Mouse (Mus musculus): ENCODE measurements around the gene Plk3. TPM values are rescaled to one million over a fixed set of nuclear protein-coding genes. Genes with fewer than 3 reads are reported as not detected.

Plk3 gene
- polyA plus RNA-seq, 1 experiment, result 13.6 TPM

DNA sequence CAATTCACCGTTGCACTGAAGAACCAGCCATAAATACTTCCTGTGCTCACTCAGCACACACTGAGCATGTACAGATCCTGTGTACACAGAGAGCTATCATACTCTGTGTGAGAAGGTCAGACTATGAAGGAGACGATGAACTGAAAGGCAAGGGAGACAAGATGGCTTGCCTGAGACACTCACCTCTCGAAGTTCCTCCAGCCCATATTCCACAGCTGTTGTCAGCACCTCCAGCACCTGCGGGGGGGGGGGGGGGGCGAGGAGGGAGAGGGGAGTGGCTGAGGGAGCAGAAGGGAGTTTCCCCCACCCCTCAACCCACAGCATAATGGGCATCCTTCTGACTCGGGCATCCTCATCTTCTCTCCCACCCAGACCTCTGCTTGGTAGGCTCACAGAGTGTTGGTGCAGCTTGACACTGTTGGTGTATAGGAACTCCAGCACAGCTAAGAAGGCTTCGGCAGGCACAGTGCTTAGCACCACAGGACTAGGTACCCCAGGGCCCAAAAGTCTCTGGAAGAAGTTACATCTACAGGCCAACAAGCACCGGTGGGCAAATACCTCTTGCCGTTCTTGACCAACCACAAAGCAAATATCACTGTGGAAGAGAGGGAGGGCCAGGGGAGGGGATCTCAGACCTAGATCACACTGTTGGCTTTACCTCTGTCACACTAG lies 10.1 kb downstream of the Plk3 start:
- no peak overlapping the region for H3K4me3 ChIP-seq (replicated peaks; ENCODE audit: insufficient read depth, low read depth, low read length)
- WGBS, result 72% methylated on average over 9 of the region's 9 CpGs
- no peak overlapping the region for H3K27ac ChIP-seq (ENCODE audit: insufficient read depth, low read length)
- peaks cover 8% of the 10 kb centered on the region for H3K4me1 ChIP-seq (ENCODE audit: control insufficient read depth, insufficient read depth, low read length)
- H3K27me3 ChIP-seq (ENCODE audit: control insufficient read depth, insufficient read depth, low read length), result no peaks in the 10 kb centered on the region
- TF ChIP-seq CTCF (IDR thresholded peaks at IDR 0.05; ENCODE audit: borderline replicate concordance, insufficient read depth, low read depth, low read length), result no peak
- no peak for TF ChIP-seq POLR2A (IDR thresholded peaks at IDR 0.05; ENCODE audit: borderline replicate concordance, insufficient read depth, low read length)
- DNase-seq, result no peak

DNA sequence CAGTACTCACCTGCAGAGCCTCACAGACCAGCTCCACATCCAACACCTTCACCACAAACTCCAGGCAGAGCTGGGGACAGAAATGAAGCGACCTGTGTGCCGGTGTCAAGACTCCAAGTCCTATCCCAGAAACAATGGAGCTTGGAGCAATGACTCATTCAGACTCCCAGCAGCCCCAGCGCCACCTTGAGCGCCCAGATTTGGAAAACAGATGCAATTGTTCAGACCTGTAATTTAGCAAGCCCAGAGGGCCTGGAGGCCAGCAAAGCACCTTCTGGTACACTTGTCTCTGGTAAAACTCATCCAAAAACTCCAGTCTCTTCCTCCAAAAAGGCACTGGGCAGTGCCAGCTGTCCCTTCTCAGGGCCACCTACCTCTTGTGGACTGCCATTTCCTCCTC lies 11.6 kb downstream of the Plk3 start:
- H3K27me3 ChIP-seq (ENCODE audit: control insufficient read depth, insufficient read depth, low read length), result no peaks in the 10 kb centered on the region
- DNase-seq, result no peak
- TF ChIP-seq CTCF (IDR thresholded peaks at IDR 0.05; ENCODE audit: borderline replicate concordance, insufficient read depth, low read depth, low read length), result no peak
- no peak for TF ChIP-seq POLR2A (IDR thresholded peaks at IDR 0.05; ENCODE audit: borderline replicate concordance, insufficient read depth, low read length)
- H3K4me3 ChIP-seq (replicated peaks; ENCODE audit: insufficient read depth, low read depth, low read length), result no peak overlapping the region
- peaks cover 8% of the 10 kb centered on the region for H3K4me1 ChIP-seq (ENCODE audit: control insufficient read depth, insufficient read depth, low read length)
- H3K27ac ChIP-seq (ENCODE audit: insufficient read depth, low read length), result no peak overlapping the region
- WGBS, result 87% methylated on average over 4 of the region's 4 CpGs

DNA sequence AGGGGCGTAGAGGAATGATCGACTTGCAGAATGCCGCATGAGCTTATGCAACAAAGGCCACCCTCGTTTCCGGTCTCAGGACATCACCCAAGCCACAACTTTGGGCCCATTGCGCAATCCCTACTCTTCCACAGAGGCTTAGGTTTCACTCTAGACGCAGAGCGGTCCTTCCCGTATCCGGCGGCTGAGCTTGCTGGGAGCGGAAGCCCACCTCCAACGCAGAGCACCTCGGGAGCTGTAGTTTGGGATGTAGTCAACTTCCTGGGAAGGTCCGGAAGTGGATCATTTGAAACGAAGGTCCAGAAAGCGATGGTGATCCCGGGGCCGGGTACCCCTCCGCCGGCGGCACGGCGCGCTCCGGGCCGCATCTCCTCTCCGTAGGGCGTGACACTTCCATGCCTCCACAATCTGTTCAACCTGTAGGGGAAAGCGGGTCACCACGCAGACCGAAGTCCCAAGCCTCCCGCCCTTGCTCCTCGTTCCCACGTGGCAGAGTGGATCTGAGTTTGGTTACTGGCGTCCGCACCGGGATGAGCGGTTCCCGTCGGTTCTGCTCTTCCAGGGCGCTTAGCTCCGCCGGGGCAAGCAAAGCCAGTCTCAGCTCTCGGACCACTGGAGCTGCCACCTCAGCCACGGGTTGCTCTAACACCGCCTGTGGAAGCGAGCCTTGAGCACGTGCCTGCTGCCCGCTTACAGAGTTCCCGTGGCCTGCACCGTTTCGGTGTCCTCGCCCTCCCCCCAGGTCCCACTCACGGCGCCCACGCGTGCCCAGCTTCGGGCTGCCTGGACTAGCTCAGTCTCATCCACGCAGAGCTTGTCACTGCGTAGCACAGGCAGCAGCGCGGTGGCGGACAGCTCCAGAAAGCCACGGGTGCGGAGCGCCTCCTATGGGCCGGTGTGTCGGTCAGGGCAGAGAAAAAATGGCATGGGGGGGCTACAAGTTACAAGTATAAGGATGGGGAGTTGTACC lies 13.0 kb downstream of the Plk3 start:
- H3K4me3 ChIP-seq (replicated peaks; ENCODE audit: insufficient read depth, low read depth, low read length), result peak overlapping the region; percentile 74
- TF ChIP-seq POLR2A (IDR thresholded peaks at IDR 0.05; ENCODE audit: borderline replicate concordance, insufficient read depth, low read length), result peak; percentile 96
- TF ChIP-seq CTCF (IDR thresholded peaks at IDR 0.05; ENCODE audit: borderline replicate concordance, insufficient read depth, low read depth, low read length), result peak; percentile 67; the same call in 1 of the 2 replicates
- WGBS, result under 1% methylated on average over 69 of the region's 69 CpGs
- H3K27ac ChIP-seq (ENCODE audit: insufficient read depth, low read length), result peak overlapping the region; percentile 73
- no peaks in the 10 kb centered on the region for H3K27me3 ChIP-seq (ENCODE audit: control insufficient read depth, insufficient read depth, low read length)
- peak; percentile 92 to 95 for DNase-seq
- H3K4me1 ChIP-seq (ENCODE audit: control insufficient read depth, insufficient read depth, low read length), result peaks cover 4% of the 10 kb centered on the region

DNA sequence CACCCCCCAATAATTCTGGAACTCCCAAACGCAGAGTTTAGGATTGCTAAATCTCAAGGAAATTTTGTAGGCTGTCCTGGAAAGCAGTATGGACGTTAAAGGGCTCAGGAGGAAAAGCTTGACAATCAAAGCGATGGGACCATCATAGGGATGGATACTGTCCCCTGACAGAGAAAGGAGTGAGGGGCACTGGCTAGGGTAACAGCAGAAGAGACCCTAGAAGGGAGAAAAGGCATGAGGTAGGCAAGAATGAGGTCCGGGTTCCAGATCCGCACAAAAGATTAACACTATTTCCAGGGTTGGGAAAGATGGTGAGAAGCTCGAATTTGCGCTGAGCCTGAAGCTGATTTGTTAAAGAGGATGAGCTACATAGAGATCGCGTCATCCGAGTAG lies 13.7 kb downstream of the Plk3 start:
- WGBS, result 5% methylated on average over 10 of the region's 10 CpGs
- no peak for DNase-seq
- H3K27ac ChIP-seq (ENCODE audit: insufficient read depth, low read length), result peak overlapping the region; percentile 73
- H3K4me3 ChIP-seq (replicated peaks; ENCODE audit: insufficient read depth, low read depth, low read length), result peak overlapping the region; percentile 74
- TF ChIP-seq CTCF (IDR thresholded peaks at IDR 0.05; ENCODE audit: borderline replicate concordance, insufficient read depth, low read depth, low read length), result no peak
- TF ChIP-seq POLR2A (IDR thresholded peaks at IDR 0.05; ENCODE audit: borderline replicate concordance, insufficient read depth, low read length), result no peak
- H3K4me1 ChIP-seq (ENCODE audit: control insufficient read depth, insufficient read depth, low read length), result no peaks in the 10 kb centered on the region; the same call in 1 of the 2 replicates
- H3K27me3 ChIP-seq (ENCODE audit: control insufficient read depth, insufficient read depth, low read length), result no peaks in the 10 kb centered on the region

DNA sequence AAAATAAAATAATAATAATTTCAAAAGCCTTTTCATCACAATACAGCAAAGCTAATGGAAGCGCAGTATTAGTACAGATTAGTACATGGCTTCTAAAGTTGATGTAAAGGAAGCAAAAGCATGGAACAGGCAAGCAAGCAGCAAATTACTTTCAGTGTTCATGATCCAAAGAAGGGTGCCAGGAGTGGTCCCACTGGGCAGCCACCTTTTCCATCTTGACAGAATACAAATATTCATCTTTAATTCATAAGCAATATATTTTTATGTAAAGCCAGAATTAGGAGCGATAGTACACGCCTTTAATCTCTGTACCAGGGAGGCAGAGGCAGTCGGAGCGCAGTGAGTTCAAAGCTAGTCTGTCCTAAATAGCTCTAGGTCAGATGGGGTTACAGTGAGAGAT lies 14.1 kb downstream of the Plk3 start:
- 72% methylated on average over 5 of the region's 5 CpGs for WGBS
- no peaks in the 10 kb centered on the region; the same call in 1 of the 2 replicates for H3K4me1 ChIP-seq (ENCODE audit: control insufficient read depth, insufficient read depth, low read length)
- H3K27ac ChIP-seq (ENCODE audit: insufficient read depth, low read length), result peak overlapping the region; percentile 73
- DNase-seq, result no peak
- TF ChIP-seq CTCF (IDR thresholded peaks at IDR 0.05; ENCODE audit: borderline replicate concordance, insufficient read depth, low read depth, low read length), result no peak
- no peak for TF ChIP-seq POLR2A (IDR thresholded peaks at IDR 0.05; ENCODE audit: borderline replicate concordance, insufficient read depth, low read length)
- no peaks in the 10 kb centered on the region for H3K27me3 ChIP-seq (ENCODE audit: control insufficient read depth, insufficient read depth, low read length)
- peak overlapping the region; percentile 74 for H3K4me3 ChIP-seq (replicated peaks; ENCODE audit: insufficient read depth, low read depth, low read length)

DNA sequence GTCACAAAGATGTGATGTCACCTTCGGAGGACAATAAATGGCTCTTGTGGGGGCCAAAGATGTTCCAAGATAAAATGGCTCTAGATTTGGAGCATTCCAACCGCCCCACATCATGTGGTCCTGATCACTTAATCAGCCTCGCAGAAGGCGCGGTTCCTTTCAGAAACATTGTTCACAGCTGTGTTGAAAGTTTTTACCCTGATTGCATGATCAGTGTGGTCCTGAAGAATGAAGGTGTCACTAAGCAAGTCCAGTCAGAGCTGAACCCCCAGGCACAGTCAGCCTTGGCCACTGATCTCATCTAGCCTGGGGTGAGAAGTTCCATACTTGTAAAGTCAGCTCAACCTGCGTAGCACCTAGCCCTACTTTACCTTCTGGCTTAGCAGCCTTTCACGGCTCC lies 15.8 kb downstream of the Plk3 start:
- no peaks in the 10 kb centered on the region; the same call in 1 of the 2 replicates for H3K4me1 ChIP-seq (ENCODE audit: control insufficient read depth, insufficient read depth, low read length)
- H3K27ac ChIP-seq (ENCODE audit: insufficient read depth, low read length), result no peak overlapping the region
- H3K4me3 ChIP-seq (replicated peaks; ENCODE audit: insufficient read depth, low read depth, low read length), result no peak overlapping the region
- WGBS, result 92% methylated on average over 7 of the region's 7 CpGs
- DNase-seq, result no peak
- no peaks in the 10 kb centered on the region for H3K27me3 ChIP-seq (ENCODE audit: control insufficient read depth, insufficient read depth, low read length)
- TF ChIP-seq CTCF (IDR thresholded peaks at IDR 0.05; ENCODE audit: borderline replicate concordance, insufficient read depth, low read depth, low read length) (no peak), POLR2A (IDR thresholded peaks at IDR 0.05; ENCODE audit: borderline replicate concordance, insufficient read depth, low read length) (no peak)

DNA sequence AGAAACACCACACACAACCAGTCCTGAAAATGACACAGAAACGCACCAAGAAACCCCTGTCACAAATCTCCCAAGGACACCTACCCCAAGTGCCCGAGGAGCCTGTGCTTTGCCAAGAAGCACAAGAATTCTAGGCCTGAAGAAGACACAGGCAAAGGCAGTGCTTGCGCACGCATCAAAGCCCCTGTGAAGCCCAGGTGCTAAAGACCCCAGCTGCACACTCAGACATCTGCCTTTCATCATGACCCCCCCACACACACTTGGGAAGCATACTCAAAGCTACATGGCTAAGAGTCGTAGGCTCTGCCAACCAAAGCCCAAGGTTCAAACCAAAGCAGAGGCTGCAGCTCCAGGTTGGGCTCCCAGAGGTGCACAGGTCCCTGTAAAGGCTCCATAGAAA lies 18.2 kb downstream of the Plk3 start:
- Histone ChIP-seq H3K4me3 (replicated peaks; ENCODE audit: insufficient read depth, low read depth, low read length) (no peak overlapping the region), H3K4me1 (ENCODE audit: control insufficient read depth, insufficient read depth, low read length) (no peaks in the 10 kb centered on the region; the same call in 1 of the 2 replicates), H3K27me3 (ENCODE audit: control insufficient read depth, insufficient read depth, low read length) (no peaks in the 10 kb centered on the region), H3K27ac (ENCODE audit: insufficient read depth, low read length) (no peak overlapping the region)
- WGBS, result 69% methylated on average over 5 of the region's 5 CpGs
- DNase-seq, result no peak
- no peak for TF ChIP-seq CTCF (IDR thresholded peaks at IDR 0.05; ENCODE audit: borderline replicate concordance, insufficient read depth, low read depth, low read length)
